Mouse (Mus musculus) left cerebral cortex, adult 11 months (tissue): Measurements from ENCODE around the gene 4930451I11Rik.

Experiments used
- DNase-seq: peaks from one replicate; pipeline ENCODE4 v3.0.0; 2022; ENCODE audit warnings: low spot score

Gene 4930451I11Rik

GRCm38 (mm10) chr7:126799468-126800268, 31.8 kb downstream of the 4930451I11Rik start:
- no peak for DNase-seq

GRCm38 (mm10) chr7:126799050-126799467, 32.4 kb downstream of the 4930451I11Rik start:
- peak; percentile 96 for DNase-seq

GRCm38 (mm10) chr7:126798127-126799049, 33.1 kb downstream of the 4930451I11Rik start:
- DNase-seq: no peak

GRCm38 (mm10) chr7:126797411-126798126, 33.9 kb downstream of the 4930451I11Rik start, which contains the start of gene Fam57b:
Gene Fam57b (plus strand): TSS chr7:126797668.
- DNase-seq: no peak

- no peak for DNase-seq
These were observed 35.0 kb downstream of the 4930451I11Rik start for GRCm38 (mm10) chr7:126796350-126796932.

- DNase-seq: no peak
These were observed 35.8 kb downstream of the 4930451I11Rik start for GRCm38 (mm10) chr7:126795387-126796317.

GRCm38 (mm10) chr7:126794271-126794605, 37.2 kb downstream of the 4930451I11Rik start:
- no peak for DNase-seq

GRCm38 (mm10) chr7:126793456-126794270, 37.8 kb downstream of the 4930451I11Rik start:
- no peak for DNase-seq

- DNase-seq: no peak
These were observed 38.6 kb downstream of the 4930451I11Rik start for GRCm38 (mm10) chr7:126792721-126793443.

GRCm38 (mm10) chr7:126791851-126792720, 39.4 kb downstream of the 4930451I11Rik start, which contains the start of gene Ppp4c:
Gene Ppp4c (minus strand): TSS chr7:126792496.
- DNase-seq: peak; percentile 90

- DNase-seq: no peak
These were observed 42.3 kb downstream of the 4930451I11Rik start for GRCm38 (mm10) chr7:126789141-126789540.

GRCm38 (mm10) chr7:126786142-126786541, 45.3 kb downstream of the 4930451I11Rik start:
- no peak for DNase-seq

- DNase-seq: no peak
These were observed 46.4 kb downstream of the 4930451I11Rik start for GRCm38 (mm10) chr7:126785056-126785455.

GRCm38 (mm10) chr7:126784469-126784868, 47.0 kb downstream of the 4930451I11Rik start:
- DNase-seq: no peak

- no peak for DNase-seq
These were observed 48.7 kb downstream of the 4930451I11Rik start for GRCm38 (mm10) chr7:126782693-126783092.

- no peak for DNase-seq
These were observed 49.6 kb downstream of the 4930451I11Rik start for GRCm38 (mm10) chr7:126781661-126782370.

- no peak for DNase-seq
These were observed 50.3 kb downstream of the 4930451I11Rik start, which contains the start of gene Tbx6 for GRCm38 (mm10) chr7:126780971-126781635. Gene Tbx6 (plus strand): TSS chr7:126781483.
